Mouse (Mus musculus): Measurements from ENCODE around the gene Mettl15.
"Not testable (repeated sequence)": the region's sequence is repeated elsewhere in the genome, so short reads cannot be mapped to it uniquely, and the experiment has no call there.

Gene Mettl15

DNA sequence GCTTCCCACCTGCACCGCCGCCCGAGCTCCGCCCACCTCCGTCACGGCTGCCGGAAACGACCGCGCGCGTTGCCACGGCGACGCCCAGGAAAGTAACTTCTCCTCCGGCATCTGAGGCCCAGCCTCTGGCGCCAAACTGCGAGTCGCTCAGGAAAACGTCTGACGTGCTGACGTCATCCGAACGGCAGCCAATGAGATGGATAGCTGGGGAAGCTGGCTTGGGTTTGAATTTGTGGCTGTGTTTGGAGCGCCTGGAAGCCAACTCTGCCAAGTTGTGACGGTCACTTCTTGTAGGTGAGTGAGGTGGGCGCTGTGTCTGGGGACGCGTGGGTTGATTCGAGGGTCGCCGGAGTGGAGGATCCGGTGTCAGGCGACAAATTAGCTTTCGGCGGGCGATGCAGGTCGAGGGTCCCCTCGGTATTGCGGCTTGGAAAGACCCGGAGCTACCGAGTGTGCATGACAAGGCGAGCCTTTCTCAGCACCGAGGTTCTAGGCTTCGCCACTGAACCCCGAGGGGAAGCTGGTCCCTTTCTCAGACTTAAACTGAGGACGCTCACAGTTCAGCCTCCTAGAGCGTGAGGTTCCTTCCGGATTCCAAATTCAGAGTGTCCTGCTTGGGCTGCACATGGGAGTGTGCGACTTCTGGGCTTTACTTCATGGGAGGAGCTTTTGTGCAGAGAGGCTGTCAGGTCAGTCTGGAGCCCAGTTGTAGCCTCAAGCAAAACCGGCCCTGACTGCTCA, at the start of gene Mettl15, which contains the start of gene Kif18a:
Gene Mettl15, minus strand, starts transcription at position 149 of the 741 bp plus-strand sequence.
Gene Kif18a, plus strand, starts transcription at position 139 of the 741 bp plus-strand sequence.
- DNase-seq (ENCODE audit: extremely low spot score, low read depth, low spot score): peak; percentile 96

DNA sequence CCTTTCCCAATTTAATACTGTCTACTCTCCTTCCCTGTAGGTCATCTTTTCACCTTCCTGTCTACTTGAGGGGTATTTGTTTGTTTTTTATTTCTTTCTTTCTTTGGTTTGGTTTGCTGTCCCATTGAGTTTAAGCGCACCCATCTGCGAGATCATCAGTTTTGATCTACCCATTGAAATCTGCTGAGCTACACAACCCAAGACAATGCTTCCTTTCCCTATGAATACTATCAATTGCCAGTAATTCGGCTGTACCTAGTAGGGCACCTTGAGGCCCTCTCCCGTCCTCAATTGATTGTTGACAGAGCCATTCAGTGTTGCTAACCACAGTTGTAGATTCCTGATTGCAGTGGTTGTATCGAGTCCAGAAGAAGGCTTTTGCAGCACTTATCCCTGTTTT, 30.8 kb upstream of the Mettl15 start:
- DNase-seq (ENCODE audit: extremely low spot score, low read depth, low spot score): no peak

- DNase-seq (ENCODE audit: extremely low spot score, low read depth, low spot score): no peak
Measured at GRCm38 (mm10) chr2:109303638-109304037, 23.1 kb upstream of the Mettl15 start.

- no peak for DNase-seq (ENCODE audit: extremely low spot score, low read depth, low spot score)
Measured at GRCm38 (mm10) chr2:109302234-109302633, 21.7 kb upstream of the Mettl15 start.

- DNase-seq (ENCODE audit: extremely low spot score, low read depth, low spot score): no peak
Measured at GRCm38 (mm10) chr2:109298160-109298559, 17.6 kb upstream of the Mettl15 start.

DNA sequence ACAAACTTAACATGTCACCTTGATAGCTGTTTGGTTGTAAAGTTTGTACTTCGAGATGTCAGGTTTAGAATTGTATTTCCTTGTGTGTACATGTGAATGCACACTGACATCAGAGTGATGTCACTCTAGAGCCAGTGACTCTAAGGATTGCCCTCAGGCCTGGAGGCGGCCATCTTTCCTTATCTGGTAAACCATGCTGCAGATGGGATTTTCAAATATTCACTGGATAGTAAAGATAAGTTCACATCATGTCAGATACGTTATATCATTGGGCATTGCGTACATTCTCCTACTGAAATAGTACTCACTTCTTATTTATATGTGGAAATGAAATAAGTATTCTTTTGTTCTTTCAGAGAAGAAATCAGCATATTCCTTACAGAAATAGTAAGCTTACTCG, 15.7 kb upstream of the Mettl15 start:
- no peak for DNase-seq (ENCODE audit: extremely low spot score, low read depth, low spot score)

GRCm38 (mm10) chr2:109289327-109289726, 8.8 kb upstream of the Mettl15 start:
- no peak for DNase-seq (ENCODE audit: extremely low spot score, low read depth, low spot score)

DNA sequence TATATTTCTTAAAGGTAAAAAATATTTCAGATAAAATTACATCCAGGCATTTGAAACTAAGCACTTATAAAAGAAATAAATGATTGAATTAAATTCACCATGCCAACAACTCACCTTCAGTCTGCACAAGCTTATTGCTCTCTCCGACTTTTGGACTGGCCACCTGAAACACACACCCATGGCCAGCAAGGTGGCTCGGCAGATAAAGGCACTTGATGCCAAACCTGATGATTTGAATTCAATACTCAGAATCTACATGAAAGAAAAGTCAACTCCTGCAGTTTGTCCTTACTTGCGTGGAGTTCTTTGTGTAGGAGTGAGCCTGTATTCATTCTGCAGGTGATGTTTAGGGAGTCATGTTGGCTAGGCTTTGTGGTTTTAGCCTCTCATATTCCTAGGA, 3.6 kb upstream of the Mettl15 start:
- DNase-seq (ENCODE audit: extremely low spot score, low read depth, low spot score): no peak

- no peak for DNase-seq (ENCODE audit: extremely low spot score, low read depth, low spot score)
Measured at GRCm38 (mm10) chr2:109281341-109281690, 768 bp upstream of the Mettl15 start.

DNA sequence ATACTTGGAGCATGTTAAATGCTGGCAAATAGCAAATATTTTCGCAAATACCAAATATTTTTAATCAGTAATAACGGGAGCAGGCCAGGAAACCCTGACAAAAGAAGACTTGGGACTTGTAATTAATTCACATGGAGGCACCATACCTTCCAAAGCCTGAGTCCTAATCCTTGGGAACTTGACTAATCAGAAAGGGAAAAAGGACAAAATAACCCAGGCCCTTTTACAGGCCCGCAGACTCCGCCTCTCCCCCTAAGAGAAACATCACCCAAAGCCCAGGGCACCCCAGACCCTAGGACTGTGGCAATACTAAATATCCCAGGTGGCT, 312 bp downstream of the Mettl15 start:
- no peak for DNase-seq (ENCODE audit: extremely low spot score, low read depth, low spot score)

GRCm38 (mm10) chr2:109278036-109278435, 2.5 kb downstream of the Mettl15 start:
- no peak for DNase-seq (ENCODE audit: extremely low spot score, low read depth, low spot score)

DNA sequence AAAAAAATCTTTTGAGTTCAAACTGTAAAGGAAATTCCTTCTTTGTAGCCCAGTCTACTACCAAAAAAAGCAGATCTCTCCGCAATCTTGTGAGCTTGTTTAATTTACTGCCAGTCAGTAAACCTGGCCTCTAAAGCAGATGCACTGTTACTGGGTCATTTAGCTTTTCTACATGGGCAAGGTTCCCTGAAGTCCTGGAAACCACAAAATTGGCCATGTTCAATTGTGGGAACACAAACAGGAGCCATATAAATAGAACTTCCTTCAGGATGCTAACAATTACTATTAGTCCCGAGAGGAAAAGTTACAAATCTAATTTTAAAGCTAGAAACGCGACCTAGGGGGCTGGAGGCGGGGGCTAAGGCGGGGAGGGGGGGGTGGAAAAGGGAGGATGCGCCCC, 3.0 kb downstream of the Mettl15 start:
- no peak for DNase-seq (ENCODE audit: extremely low spot score, low read depth, low spot score)

GRCm38 (mm10) chr2:109273098-109273497, 7.5 kb downstream of the Mettl15 start:
- no peak for DNase-seq (ENCODE audit: extremely low spot score, low read depth, low spot score)

GRCm38 (mm10) chr2:109262779-109263178, 17.8 kb downstream of the Mettl15 start:
- DNase-seq (ENCODE audit: extremely low spot score, low read depth, low spot score): no peak

DNA sequence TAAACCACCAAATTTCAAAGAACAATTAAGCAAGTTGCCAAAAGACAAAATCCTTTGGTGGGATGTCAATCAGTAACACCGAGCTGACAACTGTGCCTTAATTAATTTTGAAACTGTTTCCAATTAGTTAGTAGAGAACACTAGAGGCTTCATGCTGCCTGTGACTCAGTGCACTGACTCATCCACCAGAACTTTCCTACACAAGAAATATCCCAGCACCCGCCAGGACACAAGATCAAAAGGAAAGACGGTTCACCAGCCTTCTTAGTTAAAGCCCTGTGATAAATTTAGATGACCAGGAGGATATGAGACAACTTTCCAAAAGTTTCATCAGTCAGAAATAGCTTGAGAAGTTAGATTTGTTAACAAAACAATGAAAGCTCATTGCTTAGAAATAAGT, 38.6 kb downstream of the Mettl15 start:
- no peak for DNase-seq (ENCODE audit: extremely low spot score, low read depth, low spot score)

DNA sequence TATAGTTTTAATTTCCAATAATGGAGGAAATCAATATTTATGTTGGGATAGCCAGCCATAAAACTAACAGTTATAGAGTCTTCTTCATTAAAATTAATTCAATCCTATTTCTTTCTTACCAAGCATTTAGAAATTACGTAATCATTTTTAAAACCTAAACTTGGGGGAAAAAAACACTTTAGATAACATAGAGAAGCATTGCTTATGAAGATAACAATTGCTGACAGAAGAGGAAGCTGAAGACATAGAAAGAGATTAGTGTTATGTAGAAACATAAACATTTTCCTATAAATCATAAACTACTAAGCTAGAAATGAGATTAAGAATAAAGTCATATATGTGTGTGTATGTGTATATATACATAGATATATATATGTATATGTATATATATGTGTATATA, 44.8 kb downstream of the Mettl15 start:
- DNase-seq (ENCODE audit: extremely low spot score, low read depth, low spot score): no peak

- no peak for DNase-seq (ENCODE audit: extremely low spot score, low read depth, low spot score)
Measured at GRCm38 (mm10) chr2:109233876-109234275, 46.7 kb downstream of the Mettl15 start.

DNA sequence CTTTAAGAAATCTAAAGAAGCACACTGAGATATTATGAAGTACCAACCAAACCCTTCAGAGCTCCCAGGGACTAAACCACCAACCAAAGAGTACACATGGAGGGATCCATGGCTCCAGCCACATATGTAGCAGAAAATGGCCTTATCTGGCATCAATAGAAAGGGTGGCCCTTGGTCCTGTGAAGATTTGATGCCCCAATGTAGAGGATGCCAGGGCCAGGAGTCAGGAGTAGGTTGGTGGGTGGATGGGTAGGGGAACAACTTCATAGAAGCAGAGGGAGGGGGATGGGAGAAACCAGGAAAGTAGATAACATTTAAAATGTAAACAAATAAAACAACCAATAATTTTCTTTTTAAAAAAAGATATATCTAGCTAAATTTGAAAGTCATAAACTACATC, 50.1 kb downstream of the Mettl15 start:
- DNase-seq (ENCODE audit: extremely low spot score, low read depth, low spot score): no peak

- no peak for DNase-seq (ENCODE audit: extremely low spot score, low read depth, low spot score)
Measured at GRCm38 (mm10) chr2:109227196-109227595, 53.4 kb downstream of the Mettl15 start.

DNA sequence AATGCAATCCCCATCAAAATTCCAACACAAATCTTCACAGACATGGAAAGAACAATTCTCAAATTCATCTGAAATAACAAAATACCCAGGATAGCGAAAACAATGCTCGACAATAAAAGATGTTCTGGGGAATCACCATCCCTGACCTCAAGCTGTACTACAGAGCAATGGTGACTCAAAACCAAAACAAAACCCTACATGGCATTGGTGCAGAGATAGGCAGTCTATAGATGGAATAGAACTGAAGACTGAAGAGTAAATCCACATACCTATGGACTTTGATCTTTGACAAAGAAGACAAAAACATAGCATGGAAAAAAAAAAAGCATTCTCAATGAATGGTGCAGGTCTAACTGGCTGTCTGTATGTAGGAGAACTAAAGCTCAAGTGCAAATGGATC, 59.1 kb downstream of the Mettl15 start:
- no peak for DNase-seq (ENCODE audit: extremely low spot score, low read depth, low spot score)

DNA sequence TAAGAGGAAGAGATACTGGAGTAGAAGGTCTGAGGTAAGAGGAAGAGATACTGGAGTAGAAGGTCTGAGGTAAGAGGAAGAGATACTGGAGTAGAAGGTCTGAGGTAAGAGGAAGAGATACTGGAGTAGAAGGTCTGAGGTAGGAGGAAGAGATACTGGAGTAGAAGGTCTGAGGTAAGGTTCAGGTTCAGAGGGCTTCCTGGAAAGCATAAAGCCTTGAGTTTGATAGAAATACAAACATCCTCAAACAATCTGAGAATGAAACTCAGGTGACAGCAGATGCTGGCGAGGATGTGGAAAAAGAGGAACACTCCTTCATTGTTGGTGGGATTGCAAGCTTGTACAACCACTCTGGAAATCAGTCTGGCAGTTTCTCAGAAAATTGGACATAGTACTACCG, 63.9 kb downstream of the Mettl15 start:
- not testable (repeated sequence) for DNase-seq (ENCODE audit: extremely low spot score, low read depth, low spot score)

- DNase-seq (ENCODE audit: extremely low spot score, low read depth, low spot score): not testable (repeated sequence)
Measured at GRCm38 (mm10) chr2:109210641-109211040, 69.9 kb downstream of the Mettl15 start.

GRCm38 (mm10) chr2:109208032-109208431, 72.5 kb downstream of the Mettl15 start:
- DNase-seq (ENCODE audit: extremely low spot score, low read depth, low spot score): no peak
